ENCODE assay signal across 7 mouse cellular contexts in genomic region chr12:87147395-87148089, GRCm38 (mm10). TPM values are rescaled to one million over a fixed set of nuclear protein-coding genes. Genes with fewer than 3 reads are reported as not detected.
DNase-seq lines count a peak whose midpoint lies in the region; ATAC-seq lines count a peak whose summit lies in the region.

Gene Pomt2 (minus strand): TSS chr12:87147968.

- peak within 1 kb of the TSS; percentile 98 for H3K4me3 ChIP-seq in intestine, embryonic 15.5 days (replicated peaks)
- peak within 1 kb of the TSS; percentile 90 for H3K4me3 ChIP-seq in midbrain, embryonic 10.5 days

- no peaks in the 10 kb centered on the region for H3K27me3 ChIP-seq in intestine, embryonic 15.5 days (replicated peaks)
- no peaks in the 10 kb centered on the region for H3K27me3 ChIP-seq in midbrain, embryonic 10.5 days (ENCODE audit: low read depth, poor library complexity, severe bottlenecking)

- peak within 1 kb of the TSS; percentile 77 for H3K4me2 ChIP-seq in intestine, embryonic 15.5 days (replicated peaks)

- no peaks in the 10 kb centered on the region for H3K9me3 ChIP-seq in intestine, embryonic 15.5 days
- H3K9me3 ChIP-seq in midbrain, embryonic 10.5 days (replicated peaks): peaks cover 13% of the 10 kb centered on the region

- H3K9ac ChIP-seq in intestine, embryonic 15.5 days: peak within 1 kb of the TSS; percentile 83

- 0 out of 2 replicates have a peak, but pooled peaks cover 4% of the 10 kb centered on the region for H3K36me3 ChIP-seq in intestine, embryonic 15.5 days
- H3K36me3 ChIP-seq in midbrain, embryonic 10.5 days: peaks cover 22% of the 10 kb centered on the region

- peak within 1 kb of the TSS; percentile 97 for H3K27ac ChIP-seq in intestine, embryonic 15.5 days
- H3K27ac ChIP-seq in midbrain, embryonic 10.5 days (replicated peaks): peak within 1 kb of the TSS; percentile 98

- peaks cover 6% of the 10 kb centered on the region for H3K4me1 ChIP-seq in intestine, embryonic 15.5 days (replicated peaks)
- peaks cover 21% of the 10 kb centered on the region for H3K4me1 ChIP-seq in midbrain, embryonic 10.5 days

- ATAC-seq in intestine, embryonic 15.5 days: peak; percentile 98

- 0% methylated on average over 61 of the region's 61 CpGs for WGBS in intestine, embryonic 15.5 days
- WGBS in midbrain, embryonic 10.5 days: under 1% methylated on average over 61 of the region's 61 CpGs

- peak; percentile 97 for DNase-seq in adrenal gland, adult 2 months
- DNase-seq in embryo, embryonic 11.5 days (ENCODE audit: low read depth, low spot score): peak; percentile 92
- DNase-seq in gastrocnemius, postnatal 36 days: peak; percentile 83 to 91
- peak; percentile 90 to 97 for DNase-seq in left cerebral cortex, postnatal 25 days (ENCODE audit: low spot score in 2 of 2)
- peak; percentile 95 for DNase-seq in midbrain, embryonic 10.5 days (ENCODE audit: low spot score)
- DNase-seq in right cerebral cortex, postnatal 4 days: peak; percentile 84

- intact Hi-C loops in gastrocnemius, postnatal 36 days (cut with DNase I): no loop called here
- intact Hi-C loops in left cerebral cortex, postnatal 25 days (cut with DNase I): loop anchor here (2.0 to 10.0 kb wide), 3 partner anchors 53 to 373 kb away; partner anchors contain the start of gene Tmed8

RNA-seq across cellular contexts. Expression of gene Pomt2, which starts in this region (rescaled TPM):
- total RNA-seq in adrenal gland, adult 2 months (2021): 10 to 100 TPM; 13.0 to 13.5 TPM
- 12.7 and 13.6 TPM in 2 replicates for polyA plus RNA-seq in adrenal gland, adult 2 months (2012; rRNA removed)
- total RNA-seq in gastrocnemius, postnatal 36 days (2021): 1 to 10 TPM; 4.4 to 5.0 TPM
- polyA plus RNA-seq in intestine, embryonic 15.5 days (2015; fragmentation: Nextera tagmentation; extraction: Ambion mirVana): 12.9 and 13.1 TPM in 2 replicates
- total RNA-seq in left cerebral cortex, postnatal 25 days (2021): 10 to 100 TPM; 18.2 to 20.8 TPM
- polyA plus RNA-seq in midbrain, embryonic 10.5 days (2016; fragmentation: Nextera tagmentation; extraction: Ambion mirVana): 16.5 and 17.7 TPM in 2 replicates

Comparison
In these comparisons a context has a peak if more than half of its experiments do, and no peak if none do; other contexts are left out.
1. Peak in every context shown above with its lines: DNase-seq, ATAC-seq, H3K4me3 ChIP-seq and H3K27ac ChIP-seq.